Mouse (Mus musculus) gastrocnemius, adult 8-10 months (tissue): ENCODE measurements at regions not wholly inside any gene's neighbourhood (a gene's known extent, or its start where the extent isn't known, plus 50 kb on each side); places are given as distances from the start of the nearest gene placed in this dataset.

Experiments used
- DNase-seq, 2 experiments: peaks; one replicate each; pipeline ENCODE4 v3.0.0; 2022; ENCODE audit warnings: low spot score in 2 of 2

DNA sequence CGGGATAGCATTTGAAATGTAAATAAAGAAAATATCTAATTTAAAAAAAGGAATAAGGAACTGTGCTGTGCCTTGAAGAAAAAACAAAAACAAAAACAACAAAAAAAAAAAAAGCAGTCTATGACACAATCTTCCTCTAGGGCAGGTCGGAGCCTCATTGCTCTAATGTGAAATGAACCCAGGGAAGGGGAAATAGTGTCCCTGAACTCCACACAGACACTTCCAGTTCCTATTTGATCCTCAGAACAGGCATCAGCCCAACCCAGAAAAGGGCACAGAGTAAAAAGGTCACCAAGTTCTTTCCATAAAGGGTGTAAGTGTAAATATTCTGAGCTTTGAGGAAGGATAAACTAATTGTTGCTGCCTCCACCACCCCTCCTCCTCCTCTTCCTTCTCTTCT, 250.2 kb upstream of the Fggy start:
- DNase-seq, result no peak

GRCm38 (mm10) chr4:95308469-95308895, 248.8 kb upstream of the Fggy start:
- DNase-seq, result no peak

- no peak for DNase-seq
Measured at GRCm38 (mm10) chr4:95310410-95310809, 246.9 kb upstream of the Fggy start.

- peak; percentile 77 to 86 for DNase-seq
Measured at GRCm38 (mm10) chr4:95317821-95318290, 239.5 kb upstream of the Fggy start.

- DNase-seq, result no peak
Measured at GRCm38 (mm10) chr4:95318561-95318960, 238.7 kb upstream of the Fggy start.

DNA sequence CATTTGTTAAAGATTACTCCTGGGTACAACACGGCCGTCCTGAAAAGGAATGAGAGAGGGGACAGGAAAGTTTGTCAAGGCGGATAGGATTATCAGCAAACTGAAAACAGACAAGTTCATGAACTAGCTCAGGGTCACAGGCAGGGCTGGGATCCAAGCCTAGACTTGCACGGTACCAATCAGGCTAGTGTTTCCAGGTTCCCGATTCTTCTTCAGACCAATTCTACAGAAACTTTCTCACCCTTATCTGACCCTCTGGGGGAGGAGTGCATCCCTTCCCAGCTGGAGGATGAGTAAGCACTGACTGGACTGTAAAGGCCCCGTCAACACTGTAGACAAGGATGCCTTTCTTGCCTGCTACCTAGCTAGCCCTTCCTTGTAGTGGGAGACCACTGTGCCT, 238.3 kb upstream of the Fggy start:
- DNase-seq, result peak in 1 of 2 experiments; percentile 3

DNA sequence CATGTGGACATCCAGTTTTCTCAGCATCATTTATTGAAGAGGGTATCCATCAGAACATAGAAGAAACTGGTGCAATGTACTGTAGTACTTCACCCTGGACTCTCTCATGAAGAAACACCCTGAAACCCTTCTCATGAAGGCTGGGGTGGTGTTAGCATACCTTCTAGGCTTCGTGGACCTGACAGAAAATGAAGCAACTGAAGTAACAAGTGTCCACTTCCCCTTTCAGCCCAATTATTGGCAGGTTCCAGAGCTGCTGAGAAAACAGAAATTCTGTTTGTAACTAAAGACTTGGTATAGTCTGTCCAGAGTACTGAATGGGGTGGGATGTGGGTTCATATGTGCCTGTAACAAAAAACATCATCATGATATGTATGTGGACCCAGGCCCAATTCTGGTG, 231.4 kb upstream of the Fggy start:
- no peak for DNase-seq

DNA sequence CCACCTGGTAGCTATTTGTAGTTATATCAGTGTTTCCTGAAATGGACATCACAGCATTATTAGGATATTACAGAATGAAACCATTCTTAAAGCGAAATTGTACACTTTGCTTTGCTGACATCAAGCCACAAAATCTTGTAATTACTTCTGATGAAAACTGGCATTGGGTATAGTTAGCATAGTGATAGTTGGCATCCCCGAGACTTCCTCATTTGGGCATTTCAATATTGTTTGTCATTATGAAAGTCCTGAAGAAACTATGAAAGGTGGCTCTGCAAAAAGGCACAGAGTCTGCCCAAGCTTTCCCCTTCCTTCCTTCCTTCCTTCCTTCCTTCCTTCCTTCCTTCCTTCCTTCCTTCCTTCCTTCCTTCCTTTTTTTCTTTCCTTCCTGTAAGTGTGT, 217.5 kb upstream of the Fggy start:
- DNase-seq, result no peak

- DNase-seq, result no peak
Measured at GRCm38 (mm10) chr4:95340926-95341325, 216.4 kb upstream of the Fggy start.

- DNase-seq, result no peak
Measured at GRCm38 (mm10) chr4:95346722-95347197, 210.5 kb upstream of the Fggy start.

DNA sequence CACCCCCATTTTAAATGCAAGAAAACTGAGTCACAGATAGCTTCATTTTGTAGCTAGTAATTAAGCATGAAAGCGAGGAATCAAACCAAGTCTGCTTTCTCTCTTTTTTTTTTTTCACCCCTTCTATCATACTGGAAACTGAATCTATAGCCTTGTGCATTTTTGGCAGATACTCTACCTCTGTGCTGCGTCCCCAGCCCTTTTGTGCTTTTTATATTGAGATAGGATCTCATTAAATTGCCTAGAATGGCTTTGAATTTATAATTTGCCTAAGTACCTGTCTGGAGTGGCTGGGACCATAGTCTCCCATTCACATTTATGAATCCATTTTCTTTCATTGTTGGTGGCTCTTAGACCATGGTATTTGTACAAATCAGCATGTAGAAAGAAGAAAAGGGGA, 209.9 kb upstream of the Fggy start:
- no peak for DNase-seq

DNA sequence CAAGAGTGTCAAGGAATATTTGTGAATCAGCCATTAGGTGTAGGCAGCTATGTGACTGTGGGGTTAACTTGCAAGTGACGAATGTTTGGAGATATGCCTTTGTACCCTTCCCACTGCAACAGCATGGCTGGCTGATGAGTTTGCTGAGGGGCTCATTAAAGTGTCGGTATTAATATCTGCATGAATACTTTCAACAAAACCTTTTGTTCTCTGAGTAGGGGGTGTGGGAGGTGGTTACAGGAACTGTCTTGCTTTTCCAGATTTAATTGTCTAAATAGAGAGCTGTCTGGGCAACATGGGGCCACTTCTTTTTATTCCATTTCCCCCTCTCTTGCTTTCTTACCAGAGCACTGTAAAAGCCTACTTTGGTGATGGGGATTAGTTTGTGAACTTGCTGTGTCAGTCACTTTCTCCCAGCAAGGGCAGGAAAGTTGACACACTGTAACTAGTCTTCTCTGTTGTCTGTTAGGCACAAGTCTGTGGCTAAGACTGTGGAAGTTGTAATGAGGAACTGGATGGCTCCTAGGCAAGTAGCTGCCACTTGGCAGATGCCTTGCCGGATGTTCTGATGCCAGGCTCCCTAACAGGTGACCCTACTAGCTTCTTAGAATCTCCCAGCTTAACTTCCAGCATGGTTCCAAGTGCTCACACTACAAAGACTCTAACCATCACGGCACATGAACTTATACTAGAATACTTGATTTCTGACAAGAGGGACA, 208.7 kb upstream of the Fggy start:
- no peak for DNase-seq

GRCm38 (mm10) chr4:95353894-95354319, 203.4 kb upstream of the Fggy start:
- DNase-seq, result no peak

DNA sequence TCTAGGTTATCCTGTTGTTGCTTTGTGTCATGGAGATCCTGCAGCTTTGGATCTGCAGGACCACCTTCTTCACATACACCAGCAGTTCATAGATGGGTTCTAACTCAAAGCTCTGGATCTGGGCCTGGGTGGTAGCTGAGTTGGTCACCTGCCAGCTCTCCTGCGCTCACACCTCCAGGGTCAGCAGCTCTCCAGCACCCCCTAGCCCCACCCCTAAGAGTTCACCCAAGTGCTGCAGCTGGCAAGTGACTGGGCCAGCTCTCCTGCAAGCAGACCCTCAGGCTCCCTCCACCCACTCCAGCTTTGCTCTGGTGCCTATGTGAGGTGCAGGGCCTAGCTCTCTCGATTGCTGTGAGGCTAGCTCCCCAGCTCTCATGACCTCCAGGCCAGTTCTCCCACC, 198.6 kb upstream of the Fggy start:
- DNase-seq, result no peak

- no peak for DNase-seq
Measured at GRCm38 (mm10) chr4:95360336-95360967, 196.9 kb upstream of the Fggy start.

GRCm38 (mm10) chr4:95364376-95365082, 192.8 kb upstream of the Fggy start:
- no peak for DNase-seq

GRCm38 (mm10) chr4:95376386-95376785, 180.9 kb upstream of the Fggy start:
- DNase-seq, result no peak

DNA sequence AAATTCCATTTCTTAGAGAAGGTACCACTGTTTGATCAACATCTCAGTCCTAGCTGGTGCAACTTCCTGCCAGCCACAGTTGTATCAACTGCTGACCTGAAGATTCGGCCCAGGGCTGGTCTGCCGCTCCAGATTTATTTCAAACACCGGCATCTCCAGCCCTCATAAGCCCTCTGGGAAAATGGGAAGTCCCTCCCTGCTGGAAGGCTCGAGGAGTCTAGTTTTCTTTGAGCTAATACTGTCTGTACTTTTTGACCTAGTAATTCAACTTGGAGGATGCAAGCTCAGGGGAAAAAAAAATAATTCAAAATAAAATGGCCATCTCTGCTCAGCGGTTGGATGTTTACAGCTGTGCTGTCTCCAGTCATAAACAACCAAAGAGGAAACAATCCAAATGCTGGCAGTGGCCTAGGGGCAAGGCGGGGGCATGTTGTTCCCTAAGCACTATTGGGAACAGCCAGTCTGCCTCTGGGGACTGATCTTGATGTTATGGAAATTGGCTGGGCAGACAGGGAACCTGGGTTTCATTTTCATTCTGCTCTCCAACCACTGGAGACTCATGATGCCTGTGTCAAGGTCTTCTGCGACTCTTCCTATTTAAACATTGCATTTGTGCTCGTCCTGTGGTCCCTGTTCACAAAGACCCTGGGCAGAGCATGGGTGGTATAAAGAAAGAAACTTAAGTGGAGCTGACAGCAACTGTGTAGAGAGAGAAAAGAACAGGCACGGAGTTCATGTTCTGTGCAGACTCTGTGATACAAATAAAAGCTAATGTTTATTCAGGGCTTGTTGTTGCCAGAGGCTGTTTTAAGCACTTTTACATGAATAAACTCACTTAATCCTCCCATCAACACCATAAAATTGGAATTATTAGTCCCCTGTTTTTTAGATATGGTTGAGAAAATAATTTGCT, 179.8 kb upstream of the Fggy start:
- peak; percentile 19 to 31 for DNase-seq

GRCm38 (mm10) chr4:95378645-95379044, 178.7 kb upstream of the Fggy start:
- DNase-seq, result peak; percentile 21 to 24

DNA sequence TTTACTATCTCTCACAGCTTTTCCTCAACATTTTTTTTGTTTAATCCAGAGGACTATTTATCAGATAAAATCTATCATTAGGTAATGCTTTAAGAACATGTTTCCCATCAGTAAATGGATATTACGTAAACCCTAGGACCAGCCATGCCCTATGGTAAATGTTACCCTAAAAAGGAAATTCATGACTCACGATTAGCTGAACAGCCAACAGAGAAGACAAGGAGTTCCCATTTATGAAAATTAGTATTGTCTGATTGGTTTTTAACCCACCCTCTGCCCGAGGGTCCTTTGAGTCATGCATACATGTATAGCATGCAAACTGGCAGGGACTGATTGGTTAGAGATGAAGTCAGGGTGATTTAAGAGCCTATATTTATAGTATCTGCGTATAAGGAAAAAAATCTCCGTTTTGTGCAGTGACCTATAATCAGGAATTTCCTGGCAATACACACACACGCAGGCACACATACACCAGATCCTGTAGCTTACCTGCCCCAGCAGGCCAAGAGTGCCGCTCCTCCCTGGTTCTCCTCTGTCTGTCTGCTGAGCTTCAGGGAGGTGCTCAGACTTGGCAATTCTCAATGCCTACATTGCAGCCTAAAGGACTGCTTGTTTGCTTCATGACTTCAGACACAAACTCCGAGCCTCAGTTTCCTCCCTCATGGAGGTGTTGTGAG, 174.0 kb upstream of the Fggy start:
- no peak for DNase-seq

GRCm38 (mm10) chr4:95385552-95385951, 171.8 kb upstream of the Fggy start:
- DNase-seq, result no peak
